Mouse (Mus musculus) lung, adult 2 months (tissue): Measurements from ENCODE around the gene Klk13.

ENCODE experiments used
- CTCF ChIP-seq: fragments of 200-500 bp; IDR thresholded peaks from 2 replicates; pipeline ENCODE4 v1.5.1; 2011; ENCODE audit warnings: mild to moderate bottlenecking, low read length, control low read depth; ENCODE audit not compliant: insufficient read depth
- POLR2A ChIP-seq: fragments of 200-500 bp; IDR thresholded peaks from 2 replicates; pipeline ENCODE4 v1.6.1; 2011; ENCODE audit warnings: low read depth, mild to moderate bottlenecking, control low read depth, low read length, borderline replicate concordance; ENCODE audit errors: extremely low read depth

GRCm38 (mm10) chr7:43680960-43681359 is 31.4 kb upstream of the Klk13 start:
- peak; percentile 81 for TF ChIP-seq CTCF
- no peak for TF ChIP-seq POLR2A
